ENCODE assay signal across 10 mouse cellular contexts in genomic region chrX:164541436-164542317, GRCm38 (mm10). TPM values are rescaled to one million over a fixed set of nuclear protein-coding genes. Genes with fewer than 3 reads are reported as not detected.
DNase-seq lines count a peak whose midpoint lies in the region; ATAC-seq lines count a peak whose summit lies in the region.
"Had no signal": no experiment of that assay in that cellular context is flagged by ENCODE, and none has a peak within 500 bp of the region (broad histone marks: within the 10 kb centered on the region; RNA-seq: fewer than 3 reads in every experiment).

No protein-coding gene starts in this region.

- H3K4me2 ChIP-seq in hindbrain, embryonic 15.5 days, result peak overlapping the region; percentile 21; the same call in 1 of the 2 replicates
- H3K4me2 ChIP-seq: limb, embryonic 12.5 days had no signal

- no peak for ATAC-seq in hindbrain, embryonic 15.5 days (ENCODE audit: low FRiP score, low read depth)

- H3K4me3 ChIP-seq in hindbrain, embryonic 15.5 days, result no peak overlapping the region
- H3K4me3 ChIP-seq: limb, embryonic 12.5 days had no signal

- no peak overlapping the region for H3K9ac ChIP-seq in hindbrain, embryonic 15.5 days
- H3K9ac ChIP-seq: limb, embryonic 12.5 days had no signal

- H3K27ac ChIP-seq in hindbrain, embryonic 15.5 days (replicated peaks), result no peak overlapping the region
- H3K27ac ChIP-seq: limb, embryonic 12.5 days had no signal

- intact Hi-C loops in heart, postnatal 10 days (cut with DNase I), result no loop called here
- intact Hi-C loops in heart, postnatal 25 days (cut with DNase I), result loop anchor here (5.0 kb wide), 1 partner anchor 1621 kb away; no protein-coding TSS in a partner anchor

- peaks cover 3% of the 10 kb centered on the region; the same call in 1 of the 2 replicates for H3K4me1 ChIP-seq in hindbrain, embryonic 15.5 days (replicated peaks)
- H3K4me1 ChIP-seq: limb, embryonic 12.5 days had no signal

- no peaks in the 10 kb centered on the region for H3K9me3 ChIP-seq in hindbrain, embryonic 15.5 days
- H3K9me3 ChIP-seq: limb, embryonic 12.5 days had no signal

- DNase-seq in heart, postnatal 10 days, result peak; percentile 4 to 36
- no peak for DNase-seq in heart, postnatal 25 days (ENCODE audit: low spot score)
- DNase-seq in 3T3-L1 (ENCODE audit: low read depth, low spot score), result peak; percentile 71
- DNase-seq in MEL-GATA-1-ER (ENCODE audit: extremely low read depth, low read depth), result peak; percentile 20
- peak; percentile 72 for DNase-seq in retina, embryonic 14.5 days (ENCODE audit: low spot score)
- DNase-seq in right cerebral cortex, postnatal 36 days (ENCODE audit: low spot score in 2 of 2), result no peak
- DNase-seq in gastrocnemius, adult 8-10 months (ENCODE audit: low spot score in 2 of 2), result no peak

- H3K36me3 ChIP-seq in hindbrain, embryonic 15.5 days, result no peaks in the 10 kb centered on the region
- H3K36me3 ChIP-seq: limb, embryonic 12.5 days had no signal

- WGBS in hindbrain, embryonic 15.5 days, result 35% methylated on average over 11 of the region's 11 CpGs

- H3K27me3 ChIP-seq in hindbrain, embryonic 15.5 days, result 0 out of 2 replicates have a peak, but pooled peaks cover 3% of the 10 kb centered on the region

RNA-seq across cellular contexts. Expression of gene Asb9, which starts 35.5 kb away (rescaled TPM):
- total RNA-seq in heart, postnatal 10 days (2021), result not detected
- total RNA-seq in heart, postnatal 25 days (2021), result not detected
- 0.13 TPM in 1 of 2 replicates, not detected in the other for polyA plus RNA-seq in hindbrain, embryonic 15.5 days (2015; fragmentation: Nextera tagmentation; extraction: Ambion mirVana)
- under 1 TPM in 2 of 4 experiments, not detected in 2; 0.22 to 0.59 TPM for total RNA-seq in gastrocnemius, adult 8-10 months (2022)
- total RNA-seq: common myeloid progenitor, adult 5-6 weeks had no signal

Comparison
In these comparisons a context has a peak if more than half of its experiments do, and no peak if none do; other contexts are left out.
1. DNase-seq: peak in heart, postnatal 10 days (2 of 2), 3T3-L1 (single experiment), MEL-GATA-1-ER (single experiment) and retina, embryonic 14.5 days (single experiment); none in heart, postnatal 25 days (single experiment), right cerebral cortex, postnatal 36 days (0 of 2) and gastrocnemius, adult 8-10 months (0 of 2).